Mouse (Mus musculus) cerebellum, adult (tissue): ENCODE measurements around the gene Gm42957.
A peak's percentile ranks its signal among the peaks of the same experiment; 100 is the strongest.
"Not testable (repeated sequence)": the region's sequence is repeated elsewhere in the genome, so short reads cannot be mapped to it uniquely, and the experiment has no call there.

Source experiments
- ATAC-seq: cut with Nextera tagmentation; 2 replicates; pipeline ENCODE4 v1.9.2; 2017; ENCODE audit warnings: mild to moderate bottlenecking, moderate library complexity, mixed read lengths; ENCODE audit not compliant: insufficient number of reproducible peaks, low FRiP score, low TSS enrichment

Gene Gm42957

DNA sequence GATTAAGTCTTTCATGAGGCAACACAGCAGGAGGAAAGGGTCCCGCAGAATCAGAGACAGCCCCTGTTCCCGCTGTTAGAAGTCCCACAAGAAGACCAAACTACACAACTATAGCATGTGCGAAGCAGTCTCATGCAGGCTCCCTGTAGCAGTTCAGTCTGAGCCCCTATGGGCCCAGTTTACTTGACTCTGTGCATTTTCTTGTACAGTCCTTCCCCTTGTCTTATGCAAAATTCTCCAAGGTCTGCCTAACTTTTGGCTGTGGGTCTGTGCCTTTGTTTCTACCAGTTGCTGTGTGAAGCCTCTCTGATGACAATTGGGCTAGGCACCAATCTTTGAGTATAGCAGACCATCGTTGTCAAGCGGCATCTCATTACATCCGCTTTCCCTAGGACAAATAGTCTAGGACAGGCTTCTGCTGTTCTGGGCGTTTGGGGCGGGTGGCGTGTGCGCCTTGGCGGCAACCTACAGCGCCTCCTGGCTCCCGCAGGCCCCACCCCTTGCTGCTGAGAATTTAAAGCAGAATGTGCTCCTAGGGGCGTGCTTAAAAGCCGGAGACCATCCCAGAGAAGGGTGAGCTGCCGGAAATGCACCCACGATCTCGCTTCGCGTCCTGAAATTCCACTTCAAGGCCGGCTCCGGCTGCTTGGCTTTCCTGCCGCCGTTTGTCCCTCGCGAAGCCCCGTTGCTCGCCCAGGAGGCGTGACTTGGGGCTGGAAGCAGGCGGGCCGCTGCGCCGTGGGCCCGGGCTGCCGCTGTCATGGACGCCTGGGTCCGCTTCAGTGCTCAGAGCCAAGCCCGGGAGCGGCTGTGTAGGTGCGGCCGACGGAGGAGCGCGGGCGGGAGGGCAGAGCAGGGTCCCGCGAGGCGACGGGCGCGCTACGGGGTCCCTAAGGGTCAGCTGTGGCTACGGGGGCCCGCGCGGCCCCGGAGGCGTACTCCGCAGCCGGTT, at the start of gene Gm42957, which contains the start of gene Pex11b:
TSS of gene Gm42957 (plus strand) at position 547 of the 952 bp plus-strand sequence.
TSS of gene Pex11b (plus strand) at position 449 of the 952 bp plus-strand sequence.
- ATAC-seq = peak; percentile 75; the same call in 1 of the 2 replicates

DNA sequence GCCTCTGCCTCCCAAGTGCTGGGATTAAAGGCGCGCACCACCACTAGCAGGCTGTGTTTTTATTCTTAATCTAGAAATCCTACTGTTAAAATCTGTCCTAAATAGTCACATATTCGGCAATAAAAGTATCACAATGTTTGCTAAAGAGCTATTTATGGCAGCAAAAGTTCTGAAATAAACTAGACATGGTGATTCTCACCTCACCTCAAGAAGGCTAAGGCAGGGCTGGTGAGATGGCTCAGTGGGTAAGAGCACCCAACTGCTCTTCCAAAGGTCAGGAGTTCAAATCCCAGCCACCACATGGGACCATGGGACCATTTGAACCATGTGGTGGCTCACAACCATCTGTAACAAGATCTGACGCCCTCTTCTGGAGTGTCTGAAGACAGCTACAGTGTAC, 44.6 kb upstream of the Gm42957 start:
- no peak for ATAC-seq

DNA sequence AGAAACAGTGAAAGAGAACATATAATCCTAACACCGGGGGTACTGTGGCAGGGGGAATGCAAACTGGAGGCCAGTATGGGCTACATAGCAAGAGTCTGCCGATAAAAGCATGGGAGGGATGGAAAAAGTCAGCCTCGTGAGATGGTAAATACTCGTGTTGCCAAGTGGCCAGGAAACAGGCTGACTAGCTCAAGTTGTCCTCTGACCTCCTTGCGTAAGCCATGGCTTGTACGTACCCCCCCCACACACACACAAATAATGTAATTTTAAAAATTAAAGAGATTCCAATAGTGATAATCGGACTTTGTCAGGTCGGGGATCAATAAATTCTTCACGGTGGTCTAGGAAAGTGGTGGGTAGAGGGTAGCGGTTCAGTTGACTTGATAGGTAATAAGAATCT, 41.9 kb upstream of the Gm42957 start:
- no peak for ATAC-seq

DNA sequence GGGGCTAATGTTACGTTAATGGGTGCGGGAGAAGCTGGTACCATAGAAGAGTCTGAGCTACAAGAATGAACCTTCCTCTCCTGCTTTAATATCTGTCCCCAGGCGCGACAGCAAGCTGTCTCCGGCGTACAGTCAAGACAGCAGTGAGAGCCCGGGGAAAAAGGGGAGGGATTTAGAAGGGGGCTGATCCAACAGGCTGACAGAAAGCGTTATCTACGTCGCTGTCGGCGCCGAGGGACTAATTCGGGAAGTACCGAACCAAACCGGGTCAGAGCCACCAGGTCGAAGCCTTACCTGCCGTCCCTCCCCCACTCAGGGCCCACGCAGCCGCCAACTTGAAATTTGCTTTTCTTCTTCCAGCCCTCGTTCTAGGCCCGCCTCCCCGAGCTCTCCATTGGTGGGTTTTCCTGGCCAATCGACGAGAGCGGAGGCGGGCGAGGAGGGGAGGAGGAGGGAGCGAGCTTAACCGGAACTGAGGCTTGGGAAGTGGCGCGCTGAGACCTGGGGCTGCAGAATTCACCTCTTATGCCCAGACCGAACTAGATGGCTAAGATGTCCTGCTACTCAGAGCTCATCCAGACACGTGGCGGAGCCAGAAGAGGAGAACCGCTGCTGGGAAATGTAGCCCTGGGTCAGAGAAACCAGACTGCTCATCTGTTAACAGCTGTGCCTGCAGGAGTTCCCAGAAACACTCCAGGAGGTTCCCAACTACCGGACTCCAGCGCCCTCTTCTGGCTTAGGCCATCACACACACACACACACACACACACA, 41.3 kb upstream of the Gm42957 start, which contains the start of gene Polr3gl:
TSS of gene Polr3gl (minus strand) at position 392 of the 771 bp plus-strand sequence.
- peak; percentile 83 for ATAC-seq

DNA sequence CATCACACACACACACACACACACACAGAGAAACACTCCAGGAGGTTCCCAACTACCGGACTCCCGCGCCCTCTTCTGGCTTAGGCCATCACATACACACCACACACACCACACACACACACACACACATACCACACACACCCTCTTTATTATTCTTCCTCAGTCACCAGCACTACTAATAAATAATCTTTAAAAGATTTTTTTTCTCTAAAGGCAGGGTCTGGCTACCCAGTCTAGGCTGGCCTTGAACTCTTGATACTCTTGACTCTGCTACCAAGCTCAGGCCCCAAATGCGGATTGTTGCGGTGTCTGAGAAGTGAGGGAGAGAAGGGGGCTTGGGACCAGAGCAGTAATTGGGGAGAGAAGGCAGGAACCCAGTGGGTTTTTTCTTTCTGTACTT, 40.4 kb upstream of the Gm42957 start:
- no peak for ATAC-seq

DNA sequence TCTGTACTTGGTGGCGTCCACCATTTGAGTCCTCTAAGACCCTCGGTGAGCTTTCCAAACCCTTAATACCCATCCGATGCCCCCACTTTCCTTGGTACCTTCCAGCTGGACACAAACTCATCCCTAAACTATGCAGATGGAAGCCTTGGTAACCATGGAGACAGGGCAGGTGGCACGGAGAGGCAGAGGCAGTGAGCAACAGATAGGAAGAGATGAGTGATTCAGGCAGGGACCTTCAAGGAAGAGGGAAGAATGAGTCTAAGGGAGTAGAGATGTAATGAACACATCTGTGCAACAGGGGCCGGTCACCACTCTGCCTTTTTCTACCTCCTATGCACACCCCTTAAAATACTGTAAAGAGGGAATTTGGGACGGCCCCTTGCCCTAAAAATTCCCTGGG, 39.6 kb upstream of the Gm42957 start:
- no peak for ATAC-seq

DNA sequence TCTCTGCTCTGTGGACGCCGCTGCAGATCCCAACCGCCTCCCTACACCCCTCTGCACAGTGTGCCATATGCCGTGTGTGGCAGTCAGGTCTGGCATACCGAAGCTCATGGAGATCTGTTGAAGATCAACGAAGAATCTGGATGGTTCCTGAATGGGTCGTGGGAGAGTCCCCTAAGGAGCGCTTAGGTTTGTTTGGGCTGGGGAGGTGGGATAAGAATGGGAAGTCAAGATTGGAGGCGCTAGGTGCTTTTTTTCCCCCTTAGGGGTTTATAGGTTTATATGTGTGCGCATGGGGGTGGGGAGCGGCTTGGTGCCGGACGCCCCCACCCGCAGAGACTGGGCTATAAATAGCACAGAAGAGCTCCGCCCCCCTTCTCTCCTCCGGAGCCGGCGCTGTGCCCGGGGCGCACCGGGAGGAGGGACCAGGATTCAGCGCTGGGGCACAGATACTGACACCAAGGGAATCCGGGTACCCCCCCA, 39.0 kb upstream of the Gm42957 start, which contains the start of gene Ankrd34a:
TSS of gene Ankrd34a (plus strand) at position 409 of the 480 bp plus-strand sequence.
- ATAC-seq = peak; percentile 28; the same call in 1 of the 2 replicates

DNA sequence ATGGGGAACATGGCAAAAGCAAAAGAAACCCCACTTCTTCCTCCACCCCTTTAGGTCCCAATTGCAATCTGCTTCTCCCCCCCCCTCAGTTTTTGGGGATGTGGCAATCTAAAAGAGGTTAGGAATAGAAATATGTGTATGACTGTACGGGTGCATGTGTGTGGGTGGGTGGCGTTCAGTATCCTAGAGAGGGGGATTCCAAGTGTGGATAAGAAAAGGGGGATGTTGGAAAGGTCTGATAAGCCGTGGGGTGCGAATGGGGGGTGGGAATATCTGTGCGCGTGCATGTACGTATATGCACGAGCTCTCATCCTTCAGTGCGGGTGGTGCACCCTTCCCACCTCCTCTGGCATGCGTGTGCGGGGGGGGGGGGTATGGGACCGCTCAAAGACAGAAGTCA, 38.4 kb upstream of the Gm42957 start:
- no peak for ATAC-seq

DNA sequence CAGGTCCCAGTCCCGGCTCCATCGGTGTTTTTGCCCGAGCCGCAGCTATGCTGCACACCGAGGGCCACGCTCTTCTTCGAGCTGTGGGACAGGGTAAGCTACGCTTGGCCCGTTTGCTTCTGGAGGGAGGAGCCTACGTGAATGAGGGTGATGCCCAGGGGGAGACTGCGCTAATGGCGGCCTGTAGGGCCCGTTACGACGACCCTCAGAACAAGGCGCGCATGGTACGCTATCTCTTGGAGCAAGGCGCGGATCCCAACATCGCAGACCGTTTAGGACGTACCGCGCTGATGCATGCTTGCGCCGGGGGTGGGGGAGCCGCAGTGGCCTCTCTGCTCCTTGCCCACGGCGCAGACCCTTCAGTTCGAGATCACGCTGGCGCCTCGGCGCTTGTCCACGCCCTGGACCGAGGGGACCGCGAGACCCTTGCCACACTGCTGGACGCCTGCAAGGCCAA, 37.8 kb upstream of the Gm42957 start:
- no peak for ATAC-seq

DNA sequence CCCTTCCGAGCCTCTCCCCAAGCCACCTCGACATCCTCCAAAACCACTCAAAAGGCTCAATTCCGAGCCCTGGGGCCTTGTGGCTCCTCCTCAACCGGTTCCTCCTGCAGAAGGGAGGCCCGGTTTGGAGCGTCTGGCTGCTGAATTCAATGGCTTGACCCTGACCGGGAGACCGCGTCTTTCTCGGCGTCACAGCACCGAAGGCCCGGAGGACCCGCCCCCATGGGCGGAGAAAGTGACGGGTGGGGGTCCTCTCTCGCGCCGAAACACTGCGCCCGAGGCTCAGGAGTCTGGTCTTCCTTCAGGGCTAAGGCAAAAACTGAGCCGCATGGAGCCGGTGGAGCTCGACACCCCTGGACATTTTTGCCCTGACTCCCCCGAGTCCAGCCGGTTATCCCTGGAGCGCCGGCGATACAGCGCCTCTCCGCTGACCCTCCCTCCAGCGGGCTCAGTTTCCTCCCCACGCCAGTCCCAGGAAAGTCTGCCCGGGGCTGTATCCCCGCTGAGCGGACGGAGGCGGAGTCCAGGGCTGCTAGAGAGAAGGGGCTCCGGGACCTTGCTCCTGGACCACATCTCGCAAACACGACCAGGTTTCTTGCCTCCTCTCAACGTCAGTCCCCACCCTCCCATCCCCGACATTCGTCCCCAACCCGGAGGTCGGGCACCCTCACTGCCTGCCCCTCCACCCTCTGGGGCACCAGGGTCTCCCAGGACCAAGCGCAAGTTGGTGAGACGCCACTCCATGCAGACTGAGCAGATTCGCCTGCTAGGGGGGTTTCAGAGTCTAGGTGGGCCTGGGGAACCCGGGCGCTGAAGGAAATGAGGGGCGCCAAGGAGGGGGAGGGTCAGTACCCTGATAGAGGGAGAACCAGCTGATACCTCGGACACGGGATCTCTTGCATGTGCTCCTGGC, 36.9 kb upstream of the Gm42957 start:
- ATAC-seq = no peak

DNA sequence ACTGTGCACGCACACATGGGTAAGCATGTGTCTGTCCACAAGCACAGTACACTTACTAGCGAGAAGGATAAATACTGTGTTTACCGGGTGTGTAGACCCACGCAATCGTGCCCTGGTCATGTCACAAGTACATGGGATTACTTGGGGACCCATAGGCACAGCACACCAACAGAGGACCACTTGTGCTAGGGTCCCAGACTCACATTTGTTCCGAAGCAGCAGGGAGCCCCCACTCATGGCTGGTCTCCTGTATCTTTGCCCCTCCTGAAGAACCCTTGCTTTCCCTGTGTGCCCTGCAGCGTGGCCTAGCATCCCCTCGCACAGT, 36.2 kb upstream of the Gm42957 start:
- ATAC-seq = no peak

DNA sequence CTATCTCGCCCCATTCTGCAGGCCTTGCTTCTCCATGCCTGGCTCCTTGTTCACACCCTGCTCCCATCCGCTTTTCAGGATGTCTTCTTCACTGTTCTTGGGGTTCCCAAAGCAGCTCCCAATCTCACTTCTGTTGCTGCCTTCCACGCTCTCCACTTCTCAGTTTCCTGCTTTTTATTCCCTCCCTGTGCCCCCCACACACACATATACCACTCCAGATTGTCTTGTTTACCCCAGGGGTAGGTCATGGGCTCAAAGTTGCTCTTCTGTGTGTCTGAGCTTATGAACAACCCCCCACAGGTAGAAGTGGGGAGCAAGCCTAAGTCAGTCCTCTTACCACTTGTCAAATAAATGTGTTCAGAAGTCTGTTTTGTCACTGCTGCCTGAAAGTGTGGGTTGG, 35.9 kb upstream of the Gm42957 start:
- no peak for ATAC-seq

DNA sequence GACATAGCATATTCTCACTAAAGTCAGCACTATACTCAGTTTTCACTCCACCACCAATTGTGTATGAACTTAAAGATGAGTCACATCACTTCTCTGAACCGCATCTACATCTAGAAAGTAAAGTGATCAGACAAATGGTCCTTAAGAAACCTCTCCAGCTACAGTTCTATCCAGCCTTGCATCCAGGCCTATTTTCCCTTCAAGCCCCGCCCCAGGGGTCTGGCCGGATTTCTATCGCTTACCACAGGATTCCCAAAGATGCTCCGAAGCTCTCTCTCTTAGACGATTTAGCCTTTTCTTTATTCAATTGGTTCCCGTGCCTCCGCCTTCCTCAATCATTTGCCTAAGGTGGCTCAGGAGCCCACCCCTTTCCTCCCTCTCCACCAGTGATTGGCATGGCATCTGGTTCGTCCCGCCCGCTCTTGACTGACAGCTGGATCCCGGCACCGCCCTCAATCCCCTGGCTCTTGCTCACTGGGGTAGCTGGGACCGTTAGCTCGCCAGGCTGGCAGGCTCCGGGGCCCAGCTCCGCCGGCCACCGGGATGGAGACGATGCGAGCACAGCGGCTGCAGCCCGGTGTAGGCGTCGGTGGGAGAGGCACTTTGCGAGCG, 34.5 kb upstream of the Gm42957 start, which contains the start of gene Lix1l:
TSS of gene Lix1l (plus strand) at position 511 of the 612 bp plus-strand sequence.
- ATAC-seq = peak; percentile 81

DNA sequence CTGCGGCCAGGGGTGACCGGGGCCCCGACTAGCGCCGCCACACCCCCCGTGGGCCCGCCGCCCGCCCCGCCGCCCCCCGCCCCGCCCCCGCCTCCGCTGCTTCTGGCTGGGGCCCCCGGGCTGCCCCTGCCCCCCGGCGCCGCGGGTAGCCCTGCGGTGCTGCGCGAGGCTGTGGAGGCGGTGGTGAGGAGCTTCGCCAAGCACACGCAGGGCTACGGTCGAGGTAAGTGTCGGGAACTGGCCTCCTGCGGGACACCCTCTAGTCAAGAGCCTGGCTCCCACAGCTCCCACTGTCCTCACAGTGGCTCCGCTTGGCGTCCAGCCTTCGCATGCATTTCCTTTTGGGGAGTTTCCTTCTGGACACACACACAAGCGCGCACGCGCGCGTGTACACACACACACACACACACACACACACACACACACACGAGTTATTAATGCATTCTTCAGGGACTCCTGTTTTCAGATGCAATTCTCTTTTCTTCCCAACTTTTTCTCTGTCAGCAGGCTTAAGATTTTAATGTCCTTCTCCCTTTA, 34.0 kb upstream of the Gm42957 start:
- ATAC-seq = no peak

DNA sequence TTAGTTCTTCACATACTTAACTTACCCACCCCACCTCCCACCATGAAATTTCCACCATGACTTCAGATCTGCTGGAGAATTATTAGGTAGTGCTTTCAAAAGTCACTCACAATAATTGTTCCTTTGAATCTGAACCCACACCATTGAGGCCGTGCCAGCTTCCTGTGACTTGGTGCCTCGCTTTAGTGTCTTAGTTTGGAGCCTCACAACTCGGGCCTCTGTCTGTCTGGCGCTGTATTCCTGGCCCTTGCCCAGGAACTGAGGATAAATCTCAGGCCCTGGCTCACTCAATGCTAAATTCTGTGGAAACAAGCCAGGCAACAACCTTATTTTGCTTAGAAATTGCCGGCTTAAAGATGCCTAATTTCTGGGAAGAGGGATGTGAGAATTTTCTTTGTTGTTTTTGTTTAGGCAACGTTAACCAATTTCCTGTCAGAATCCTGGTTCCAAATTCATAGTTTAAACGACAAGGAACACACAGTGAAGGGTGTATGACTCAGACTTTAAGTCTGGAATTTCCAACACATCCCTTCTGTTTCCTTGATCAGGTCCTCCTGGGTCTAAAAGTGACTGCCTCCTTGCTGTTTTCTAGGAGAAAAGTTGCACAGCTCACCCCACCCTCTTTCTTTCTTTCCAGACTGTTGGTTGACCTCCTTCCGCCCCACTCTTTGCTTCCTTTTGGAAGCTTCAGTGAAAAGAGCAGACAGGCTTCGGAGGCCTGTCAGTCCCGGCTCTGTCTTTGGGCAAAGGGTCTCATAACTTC, 33.2 kb upstream of the Gm42957 start:
- no peak for ATAC-seq

DNA sequence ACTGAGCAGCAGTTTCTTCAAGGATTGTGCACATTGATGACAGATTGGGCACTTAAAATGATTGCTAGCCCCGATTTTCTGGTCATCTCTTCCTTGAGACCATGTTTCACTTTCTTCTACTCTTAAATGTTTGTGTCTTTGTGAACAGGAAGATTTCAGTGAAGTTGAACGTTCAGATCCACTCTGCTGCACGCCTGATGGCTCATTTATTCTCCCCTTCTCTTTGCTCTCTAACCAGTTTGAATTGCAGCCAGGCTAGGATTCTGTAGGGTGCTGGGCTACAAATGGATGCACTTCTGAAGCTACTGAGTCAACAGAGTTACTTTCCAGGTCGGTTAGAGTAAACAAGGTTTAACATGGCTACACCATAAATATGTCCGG, 32.6 kb upstream of the Gm42957 start:
- ATAC-seq = no peak

DNA sequence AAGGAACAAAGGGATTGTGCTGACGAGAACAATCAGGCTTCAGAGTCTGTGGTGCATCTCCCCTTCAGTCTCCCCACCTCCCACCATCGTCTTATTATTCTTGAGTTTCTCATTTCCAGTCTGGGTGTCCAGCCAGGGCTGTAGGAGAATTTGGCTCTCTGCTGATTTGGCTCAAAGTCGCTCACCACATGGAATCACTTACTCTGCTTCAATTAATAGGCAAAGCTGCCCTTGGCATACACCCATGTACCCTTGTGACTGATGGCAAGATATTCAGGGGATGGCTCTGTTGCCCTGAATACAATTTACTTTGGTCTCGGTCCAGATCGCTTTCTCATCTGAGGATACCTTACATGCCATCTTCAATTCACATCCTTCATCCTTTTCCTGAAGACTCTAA, 32.0 kb upstream of the Gm42957 start:
- no peak for ATAC-seq

DNA sequence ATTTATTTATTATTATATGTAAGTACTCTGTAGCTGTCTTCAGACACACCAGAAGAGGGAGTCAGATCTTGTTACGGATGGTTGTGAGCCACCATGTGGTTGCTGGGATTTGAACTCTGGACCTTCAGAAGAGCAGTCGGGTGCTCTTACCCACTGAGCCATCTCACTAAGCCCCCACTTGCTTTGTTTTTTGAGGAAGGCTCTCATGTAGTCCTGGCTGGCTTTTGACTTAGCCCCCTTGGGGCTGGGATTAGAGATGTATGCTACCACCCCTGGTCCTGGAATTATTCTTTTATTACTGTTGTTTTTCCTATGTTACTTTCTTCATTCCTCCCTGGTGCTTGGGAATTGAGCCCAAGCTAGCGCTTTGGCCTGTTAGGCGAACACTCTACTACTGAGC, 29.3 kb upstream of the Gm42957 start:
- ATAC-seq = not testable (repeated sequence)
